Mouse (Mus musculus) ovary, adult 18-20 months (tissue): Measurements from ENCODE around the gene Dnah9.
A peak's percentile ranks its signal among the peaks of the same experiment; 100 is the strongest.

Experiments
- DNase-seq: peaks from one replicate; pipeline ENCODE4 v3.0.0; 2022; ENCODE audit warnings: low spot score, mixed read lengths

The Dnah9 gene

GRCm38 (mm10) chr11:66167801-66168651 is at the start of gene Dnah9:
TSS of gene Dnah9 (minus strand) at chr11:66168551.
- peak; percentile 85 for DNase-seq

- peak; percentile 55 for DNase-seq
Measured at GRCm38 (mm10) chr11:66188627-66189287, 20.4 kb upstream of the Dnah9 start.

GRCm38 (mm10) chr11:66188146-66188545 is 19.8 kb upstream of the Dnah9 start:
- no peak for DNase-seq

- no peak for DNase-seq
Measured at GRCm38 (mm10) chr11:66177781-66178180, 9.4 kb upstream of the Dnah9 start.

GRCm38 (mm10) chr11:66164022-66164421 is 4.3 kb downstream of the Dnah9 start:
- no peak for DNase-seq

GRCm38 (mm10) chr11:66140631-66141252 is 27.6 kb downstream of the Dnah9 start:
- no peak for DNase-seq

GRCm38 (mm10) chr11:66134826-66135225 is 33.5 kb downstream of the Dnah9 start:
- DNase-seq = no peak

- DNase-seq = no peak
Measured at GRCm38 (mm10) chr11:66126150-66126549, 42.2 kb downstream of the Dnah9 start.

GRCm38 (mm10) chr11:66124496-66124895 is 43.9 kb downstream of the Dnah9 start:
- DNase-seq = no peak

- DNase-seq = no peak
Measured at GRCm38 (mm10) chr11:66122017-66122416, 46.3 kb downstream of the Dnah9 start.

- DNase-seq = no peak
Measured at GRCm38 (mm10) chr11:66083663-66084254, 84.6 kb downstream of the Dnah9 start.

GRCm38 (mm10) chr11:66072921-66073320 is 95.4 kb downstream of the Dnah9 start:
- DNase-seq = no peak

- peak; percentile 38 for DNase-seq
Measured at GRCm38 (mm10) chr11:66058956-66059355, 109.4 kb downstream of the Dnah9 start.

- no peak for DNase-seq
Measured at GRCm38 (mm10) chr11:66051294-66051693, 117.1 kb downstream of the Dnah9 start.

GRCm38 (mm10) chr11:66049146-66049545 is 119.2 kb downstream of the Dnah9 start:
- DNase-seq = no peak

GRCm38 (mm10) chr11:66046594-66047193 is 121.7 kb downstream of the Dnah9 start:
- no peak for DNase-seq

GRCm38 (mm10) chr11:66043635-66044034 is 124.7 kb downstream of the Dnah9 start:
- no peak for DNase-seq

- DNase-seq = no peak
Measured at GRCm38 (mm10) chr11:66042531-66042930, 125.8 kb downstream of the Dnah9 start.

GRCm38 (mm10) chr11:66025728-66026127 is 142.6 kb downstream of the Dnah9 start:
- no peak for DNase-seq

- DNase-seq = no peak
Measured at GRCm38 (mm10) chr11:65975871-65976270, 192.5 kb downstream of the Dnah9 start.

GRCm38 (mm10) chr11:65930796-65931195 is 237.6 kb downstream of the Dnah9 start:
- no peak for DNase-seq

- DNase-seq = no peak
Measured at GRCm38 (mm10) chr11:65930359-65930758, 238.0 kb downstream of the Dnah9 start.
